Mouse (Mus musculus) limb, embryonic 14.5 days (tissue): ENCODE results near the gene Rps6kb1. TPM values are rescaled to one million over a fixed set of nuclear protein-coding genes. Genes with fewer than 3 reads are reported as not detected.

ENCODE experiments used
- ATAC-seq: fragments of 200-750 bp; cut with Nextera tagmentation; 2 replicates; pipeline ENCODE4 v1.8.0; 2017; ENCODE audit warnings: low read depth, moderate number of reproducible peaks, moderate TSS enrichment; ENCODE audit not compliant: low FRiP score
- DNase-seq: peaks from one replicate; pipeline ENCODE4 v3.0.0-alpha.2; 2015; ENCODE audit warnings: low spot score
- H3K27ac ChIP-seq: fragments of 300-500 bp; sonication (generic); replicated peaks from 2 replicates; pipeline ENCODE4 v1.5.1; 2014; ENCODE audit warnings: low read depth, mild to moderate bottlenecking, low read length, moderate library complexity, mixed read lengths
- H3K27me3 ChIP-seq: fragments of 300-500 bp; sonication (generic); 2 replicates; pipeline ENCODE4 v1.6.1; 2014; ENCODE audit warnings: low read length, mixed read lengths; ENCODE audit not compliant: control insufficient read depth, insufficient read depth
- H3K36me3 ChIP-seq: fragments of 300-500 bp; sonication (generic); 2 replicates; pipeline ENCODE4 v1.6.1; 2014; ENCODE audit warnings: mild to moderate bottlenecking, low read length, moderate library complexity, mixed read lengths; ENCODE audit not compliant: control insufficient read depth, insufficient read depth
- H3K4me1 ChIP-seq: fragments of 300-500 bp; sonication (generic); 2 replicates; pipeline ENCODE4 v1.6.1; 2014; ENCODE audit warnings: antibody characterized with exemption, low read length, mixed read lengths; ENCODE audit not compliant: control insufficient read depth, insufficient read depth
- H3K4me2 ChIP-seq: fragments of 300-500 bp; sonication (generic); replicated peaks from 2 replicates; pipeline ENCODE4 v1.6.1; 2014; ENCODE audit warnings: low read depth, mild to moderate bottlenecking, low read length, moderate library complexity; ENCODE audit not compliant: severe bottlenecking
- H3K4me3 ChIP-seq: fragments of 300-500 bp; sonication (generic); replicated peaks from 2 replicates; pipeline ENCODE4 v1.5.1; 2014; ENCODE audit warnings: low read length
- H3K9ac ChIP-seq: fragments of 300-500 bp; sonication (generic); 2 replicates; pipeline ENCODE4 v1.6.1; 2014; ENCODE audit warnings: mild to moderate bottlenecking, low read depth, low read length, moderate library complexity; ENCODE audit not compliant: severe bottlenecking
- H3K9me3 ChIP-seq: fragments of 300-500 bp; sonication (generic); 2 replicates; pipeline ENCODE4 v1.6.1; 2016; ENCODE audit warnings: low read length; ENCODE audit not compliant: control insufficient read depth
- POLR2A ChIP-seq: fragments of 200-500 bp; IDR thresholded peaks from 2 replicates; pipeline ENCODE4 v1.8.0; 2012; ENCODE audit warnings: inconsistent platforms, mild to moderate bottlenecking, moderate library complexity, borderline replicate concordance; ENCODE audit not compliant: insufficient read depth, insufficient read length; ENCODE audit errors: extremely low read depth
- WGBS: fragments of 180-500 bp; shearing (Covaris S2); extraction: QIAGEN DNeasy Blood & Tissue Kit; methylation state at CpG from one replicate; pipeline ENCODE4 v1.1.7; 2014; 5-methylcytosine and 5-hydroxymethylcytosine counted together
- microRNA counts: library from miRNA; unstranded; fragments of <30 nt; microRNA quantifications from one replicate; lab custom pipeline; 2016
- microRNA-seq: library from miRNA; unstranded; fragments of <30 nt; microRNA quantifications from one replicate; pipeline ENCODE4, GENCODE M21; 2016
- polyA plus RNA-seq, 2 experiments: library from polyadenylated mRNA; depleted of rRNA in 1 of 2; stranded (reverse) in 1 of 2; unstranded in 1 of 2; fragments of >200 nt; fragmentation: Nextera tagmentation in 1 of 2; extraction: Ambion mirVana in 1 of 2; gene quantifications; 2 replicates each; pipeline versions ENCODE4 v1.2.1 to v1.2.3; 2012 to 2014

Rps6kb1 gene
- polyA plus RNA-seq, 2 experiments = 33.5 to 59.4 TPM

- Histone ChIP-seq H3K4me2 (no peak overlapping the region), H3K27me3 (no peaks in the 10 kb centered on the region), H3K4me1 (no peaks in the 10 kb centered on the region), H3K27ac (no peak overlapping the region), H3K9ac (no peak overlapping the region), H3K9me3 (no peaks in the 10 kb centered on the region), H3K36me3 (no peaks in the 10 kb centered on the region), H3K4me3 (no peak overlapping the region)
- WGBS = 92% methylated on average over 5 of the region's 5 CpGs
- ATAC-seq (no peak), DNase-seq (no peak)
- TF ChIP-seq POLR2A = no peak
Measured at GRCm38 (mm10) chr11:86453991-86454390, 90.6 kb downstream of the Rps6kb1 start.

MicroRNA genes within 50 kb of the gene (microRNA counts, 519-probe panel; counts per million panel counts)
- microRNA mmu-miR-21 (lab: Ali Mortazavi, UCI) = 3,742 counts per million, percentile 76 among the panel's probes with 10 or more counts

Small RNAs within 50 kb of the gene (microRNA-seq; reads per million reads assigned to microRNA genes)
- 8,104 reads per million, percentile 93 among the genes with 10 or more reads in this experiment for gene Mir21a

Other genes starting within 250 kb of the Rps6kb1 start
- 19.4 and 24.1 TPM in 2 replicates for gene Med13, start 187.2 kb downstream of the Rps6kb1 start, polyA plus RNA-seq (2012; rRNA removed)
- gene Med13, start 187.2 kb downstream of the Rps6kb1 start, polyA plus RNA-seq (2014; fragmentation: Nextera tagmentation; extraction: Ambion mirVana) = 13.0 and 17.0 TPM in 2 replicates
- gene Rnft1, start 60.1 kb downstream of the Rps6kb1 start, polyA plus RNA-seq (2012; rRNA removed) = 20.2 and 20.4 TPM in 2 replicates
- 46.0 and 46.6 TPM in 2 replicates for gene Rnft1, start 60.1 kb downstream of the Rps6kb1 start, polyA plus RNA-seq (2014; fragmentation: Nextera tagmentation; extraction: Ambion mirVana)
- 7.1 and 7.6 TPM in 2 replicates for gene Tubd1, start 186 bp upstream of the Rps6kb1 start, polyA plus RNA-seq (2012; rRNA removed)
- 10.1 and 10.5 TPM in 2 replicates for gene Tubd1, start 186 bp upstream of the Rps6kb1 start, polyA plus RNA-seq (2014; fragmentation: Nextera tagmentation; extraction: Ambion mirVana)
- gene Vmp1, start 139.0 kb upstream of the Rps6kb1 start, polyA plus RNA-seq (2012; rRNA removed) = 39.9 and 49.5 TPM in 2 replicates
- gene Vmp1, start 139.0 kb upstream of the Rps6kb1 start, polyA plus RNA-seq (2014; fragmentation: Nextera tagmentation; extraction: Ambion mirVana) = 98.3 and 102 TPM in 2 replicates
- 13.4 and 19.1 TPM in 2 replicates for gene Ptrh2, start 139.2 kb upstream of the Rps6kb1 start, polyA plus RNA-seq (2012; rRNA removed)
- 31.3 and 32.3 TPM in 2 replicates for gene Ptrh2, start 139.2 kb upstream of the Rps6kb1 start, polyA plus RNA-seq (2014; fragmentation: Nextera tagmentation; extraction: Ambion mirVana)
- 116 and 120 TPM in 2 replicates for gene Cltc, start 212.8 kb upstream of the Rps6kb1 start, polyA plus RNA-seq (2012; rRNA removed)
- gene Cltc, start 212.8 kb upstream of the Rps6kb1 start, polyA plus RNA-seq (2014; fragmentation: Nextera tagmentation; extraction: Ambion mirVana) = 156 and 162 TPM in 2 replicates